Mouse (Mus musculus) lung, postnatal 0 days (tissue): ENCODE results near the gene Arhgef16.

ENCODE experiments used
- CTCF ChIP-seq: IDR thresholded peaks from 2 replicates; pipeline ENCODE4 v1.5.1; 2016; ENCODE audit warnings: antibody characterized with exemption, mild to moderate bottlenecking
- EP300 ChIP-seq: IDR thresholded peaks from 2 replicates; pipeline ENCODE4 v1.6.1; 2016; ENCODE audit warnings: antibody characterized with exemption, mild to moderate bottlenecking, control low read depth

GRCm38 (mm10) chr4:154246115-154247040 is 55.1 kb downstream of the Arhgef16 start:
- TF ChIP-seq CTCF, result peak; percentile 98
- no peak for TF ChIP-seq EP300
